Mouse (Mus musculus): Measurements from ENCODE around the gene Dnajc3.

The Dnajc3 gene

DNA sequence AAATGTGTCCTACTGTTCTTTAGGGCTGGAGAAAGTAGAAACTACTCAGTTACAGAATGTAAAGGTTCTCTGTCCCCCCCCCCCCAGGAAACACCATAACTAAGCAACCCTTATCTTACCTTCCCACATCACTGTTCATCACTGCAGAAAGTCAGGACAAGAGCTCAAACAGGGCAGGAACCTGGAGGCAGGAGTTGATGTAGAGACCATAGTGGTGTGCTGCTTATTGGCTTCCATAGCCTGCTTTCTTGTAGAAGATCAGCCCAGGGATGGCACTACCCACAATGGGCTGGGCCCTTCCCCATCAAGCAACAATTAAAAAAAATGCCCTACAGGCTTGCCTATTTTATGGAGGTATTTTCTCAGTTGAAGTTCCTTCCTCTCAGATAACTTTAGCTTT lies 45.6 kb downstream of the Dnajc3 start:
- no peak for DNase-seq (ENCODE audit: low spot score)

DNA sequence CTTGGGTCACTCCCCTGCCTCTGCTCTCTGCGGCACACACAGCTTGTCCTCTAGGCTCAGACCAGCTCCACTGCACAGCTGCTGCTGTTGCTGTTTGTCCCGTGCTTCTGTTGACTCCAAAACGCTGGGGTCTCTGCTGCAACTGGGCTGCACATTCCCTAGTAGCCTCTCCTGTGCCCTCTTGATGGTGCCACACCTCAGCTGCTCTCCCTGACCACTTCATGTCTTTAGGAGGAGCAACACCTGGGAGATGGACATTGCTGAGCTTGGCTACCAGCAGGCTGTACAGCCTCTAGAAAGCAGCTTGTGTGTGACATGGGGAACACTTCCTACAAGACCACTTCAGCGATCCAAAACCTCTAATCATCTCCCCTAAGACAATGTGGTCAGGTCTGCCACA lies 46.4 kb downstream of the Dnajc3 start:
- DNase-seq (ENCODE audit: low spot score), result no peak

DNA sequence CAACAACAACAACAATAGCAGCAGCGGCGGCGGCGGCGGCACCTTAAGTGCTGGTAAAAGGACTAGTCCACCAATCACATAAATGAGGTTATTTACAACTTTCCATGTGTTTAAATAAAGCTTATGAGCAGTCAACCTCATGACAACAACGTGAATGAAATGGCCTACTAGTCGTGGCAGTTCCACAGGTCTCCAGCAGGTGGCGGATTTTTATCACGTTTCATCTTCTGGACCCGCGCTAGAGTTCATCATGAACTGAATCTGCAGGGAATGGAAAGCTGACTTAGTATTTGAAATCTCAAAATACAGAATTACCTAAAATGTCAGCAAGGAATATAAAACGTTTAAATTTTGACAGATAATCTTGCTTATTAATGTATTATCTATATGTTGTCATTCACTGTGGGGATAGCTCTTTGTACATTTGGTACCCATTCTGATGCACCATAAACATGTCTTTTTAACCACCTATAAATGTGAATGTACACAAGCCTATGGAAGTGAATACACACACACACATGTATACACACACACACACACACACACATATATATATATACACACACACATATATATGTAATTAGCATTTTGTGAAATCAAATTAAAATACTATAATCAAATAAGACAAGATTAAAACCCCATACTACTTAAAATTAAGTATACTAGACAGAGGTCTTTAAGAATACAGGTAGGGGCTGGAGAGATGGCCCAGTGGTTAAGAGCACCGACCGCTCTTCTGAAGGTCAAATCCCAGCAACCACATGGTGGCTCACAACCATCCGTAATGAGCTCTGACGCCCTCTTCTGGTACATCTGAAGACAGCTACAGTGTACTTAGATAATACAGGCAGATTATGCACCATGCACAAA lies 49.1 kb downstream of the Dnajc3 start:
- peak; percentile 47 for DNase-seq (ENCODE audit: low spot score)

DNA sequence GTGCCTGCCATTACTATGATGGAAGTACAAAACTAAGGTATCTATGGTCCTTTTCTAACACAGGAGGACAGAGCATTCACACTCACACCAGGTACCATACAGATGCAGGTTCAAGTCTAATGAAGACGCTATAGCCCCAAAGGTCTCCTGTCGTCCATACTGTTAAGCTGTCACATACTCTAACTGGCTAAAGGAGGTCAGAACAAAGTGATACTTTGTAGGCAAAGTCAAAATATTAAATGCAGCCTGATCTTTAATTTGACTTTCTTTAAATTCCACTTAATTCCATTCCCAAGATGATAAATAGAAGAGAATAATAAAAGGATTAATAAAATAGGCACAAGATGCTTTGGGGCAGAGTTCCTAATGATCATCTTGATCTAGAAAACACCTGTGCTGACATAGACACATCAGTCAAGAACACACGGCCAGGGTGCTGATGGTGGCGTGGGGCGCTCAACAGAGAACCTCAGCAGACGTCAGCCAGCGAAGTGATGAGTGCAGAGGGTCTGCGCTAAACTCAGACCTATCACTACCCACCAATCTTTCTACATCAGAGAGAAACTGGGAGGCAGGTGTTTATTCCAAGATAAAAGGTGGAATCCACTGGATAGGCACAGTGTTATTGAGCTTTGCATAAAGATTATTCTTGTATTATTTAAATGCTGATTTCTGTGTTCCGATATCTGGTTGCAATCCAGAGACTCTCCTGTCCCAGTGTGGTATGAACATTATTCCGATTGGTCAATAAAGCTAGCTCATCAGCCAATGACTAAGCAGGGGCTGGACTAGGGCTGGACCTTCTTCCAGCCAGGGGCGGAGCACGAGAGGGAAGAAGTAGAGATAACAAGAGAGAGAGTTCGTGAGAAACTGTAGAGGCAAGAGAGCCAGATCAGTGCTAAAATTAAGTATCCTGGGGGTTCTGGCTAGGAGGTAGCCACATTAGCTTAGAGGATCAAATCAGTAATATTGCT lies 50.0 kb downstream of the Dnajc3 start:
- peak; percentile 41 for DNase-seq (ENCODE audit: low spot score)

DNA sequence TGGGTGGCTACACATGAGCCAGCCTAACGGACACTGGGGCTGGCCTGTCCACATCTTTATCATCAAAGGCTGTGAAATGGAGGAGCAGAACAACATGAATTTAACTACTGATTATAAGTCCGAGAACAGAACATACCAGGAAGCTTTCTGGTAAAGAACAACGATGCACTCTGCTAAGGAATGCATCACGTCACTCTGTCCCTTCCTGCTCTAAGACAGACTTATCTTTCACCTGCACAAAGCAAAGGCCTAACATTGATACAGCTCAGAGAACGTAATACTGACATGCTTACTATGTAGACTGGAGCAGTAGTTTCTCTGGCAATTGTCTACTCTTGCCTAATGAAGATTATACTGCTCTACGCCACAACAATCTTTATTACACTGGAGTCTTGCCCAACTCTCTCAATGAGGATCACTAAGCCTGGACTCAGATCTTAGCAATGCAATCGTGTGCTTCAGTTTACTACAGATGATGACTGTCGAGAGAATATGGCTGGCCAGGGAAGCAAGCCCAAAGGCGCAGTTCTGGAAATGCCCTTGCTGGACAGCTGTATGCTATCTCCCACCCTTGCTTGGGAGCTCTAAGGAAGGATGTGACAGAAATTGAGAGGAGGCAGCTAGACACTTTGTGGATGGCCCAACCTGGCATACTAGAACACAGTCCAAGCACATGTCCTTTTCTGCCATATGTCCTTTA lies 57.6 kb downstream of the Dnajc3 start:
- no peak for DNase-seq (ENCODE audit: low spot score)

DNA sequence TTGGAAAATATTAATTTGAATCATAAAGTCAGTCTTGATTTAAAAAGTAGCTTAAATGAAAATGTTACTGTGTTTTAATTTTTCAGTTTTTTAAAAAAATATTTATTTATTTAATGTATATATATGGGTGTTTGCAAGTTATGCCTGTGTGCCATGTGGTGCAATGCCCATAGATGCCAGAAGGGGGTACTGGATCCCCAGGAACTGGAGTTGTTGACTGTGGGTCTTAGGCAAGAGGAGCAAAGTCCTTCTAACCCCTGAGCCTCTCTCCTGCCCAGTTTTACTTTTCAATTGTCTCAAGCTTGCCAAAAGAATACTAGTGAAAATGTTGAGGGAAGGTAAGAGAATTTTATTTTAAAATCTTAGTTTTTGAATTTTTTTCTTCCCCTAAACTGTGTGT lies 65.5 kb downstream of the Dnajc3 start:
- no peak for DNase-seq (ENCODE audit: low spot score)

DNA sequence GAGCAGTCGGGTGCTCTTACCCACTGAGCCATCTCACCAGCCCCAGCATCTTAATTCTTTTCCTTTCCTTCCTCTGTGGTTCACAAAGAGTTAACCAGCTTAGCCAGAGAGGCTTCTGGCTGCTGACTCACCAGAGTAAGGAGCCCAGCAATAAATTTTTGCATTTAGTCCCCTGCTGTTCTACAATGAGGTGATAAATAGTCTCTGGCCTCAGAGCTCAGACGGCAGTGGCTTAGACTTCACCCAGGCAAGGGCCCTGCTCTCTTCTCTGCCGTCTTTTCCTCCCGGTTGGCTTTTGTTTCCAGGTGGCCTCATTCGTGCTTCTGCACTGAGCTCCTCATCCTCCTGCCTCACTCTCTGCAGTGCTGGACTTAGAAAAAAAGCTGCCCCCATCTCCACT lies 68.1 kb downstream of the Dnajc3 start:
- no peak for DNase-seq (ENCODE audit: low spot score)

DNA sequence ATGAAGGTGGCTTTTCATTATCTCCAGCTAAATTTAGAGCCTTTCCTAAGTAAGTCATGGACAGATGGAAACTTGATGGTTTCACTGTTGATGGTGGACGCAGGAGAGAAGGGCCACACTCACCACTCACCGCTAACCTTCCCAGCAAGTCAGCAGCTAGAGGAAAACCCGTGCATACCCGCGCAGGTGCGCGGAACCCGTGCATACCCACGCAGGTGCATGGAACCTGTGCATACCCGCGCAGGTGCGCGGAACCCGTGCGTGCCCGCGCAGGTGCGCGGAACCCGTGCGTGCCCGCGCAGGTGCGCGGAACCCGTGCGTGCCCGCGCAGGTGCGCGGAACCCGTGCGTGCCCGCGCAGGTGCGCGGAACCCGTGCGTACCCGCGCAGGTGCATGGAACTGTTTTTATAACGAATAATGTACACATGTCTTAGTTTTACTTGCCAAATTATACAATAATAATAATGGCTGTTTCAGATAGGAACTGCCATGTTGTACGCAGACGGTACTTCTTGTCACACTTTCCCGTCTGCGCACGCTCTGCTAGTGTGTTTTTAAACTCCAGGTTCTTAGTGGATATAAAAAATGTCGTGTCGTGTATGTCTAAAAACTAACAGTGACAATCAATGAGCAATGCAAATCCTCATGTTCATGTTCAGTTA lies 68.8 kb downstream of the Dnajc3 start:
- DNase-seq (ENCODE audit: low spot score), result no peak

DNA sequence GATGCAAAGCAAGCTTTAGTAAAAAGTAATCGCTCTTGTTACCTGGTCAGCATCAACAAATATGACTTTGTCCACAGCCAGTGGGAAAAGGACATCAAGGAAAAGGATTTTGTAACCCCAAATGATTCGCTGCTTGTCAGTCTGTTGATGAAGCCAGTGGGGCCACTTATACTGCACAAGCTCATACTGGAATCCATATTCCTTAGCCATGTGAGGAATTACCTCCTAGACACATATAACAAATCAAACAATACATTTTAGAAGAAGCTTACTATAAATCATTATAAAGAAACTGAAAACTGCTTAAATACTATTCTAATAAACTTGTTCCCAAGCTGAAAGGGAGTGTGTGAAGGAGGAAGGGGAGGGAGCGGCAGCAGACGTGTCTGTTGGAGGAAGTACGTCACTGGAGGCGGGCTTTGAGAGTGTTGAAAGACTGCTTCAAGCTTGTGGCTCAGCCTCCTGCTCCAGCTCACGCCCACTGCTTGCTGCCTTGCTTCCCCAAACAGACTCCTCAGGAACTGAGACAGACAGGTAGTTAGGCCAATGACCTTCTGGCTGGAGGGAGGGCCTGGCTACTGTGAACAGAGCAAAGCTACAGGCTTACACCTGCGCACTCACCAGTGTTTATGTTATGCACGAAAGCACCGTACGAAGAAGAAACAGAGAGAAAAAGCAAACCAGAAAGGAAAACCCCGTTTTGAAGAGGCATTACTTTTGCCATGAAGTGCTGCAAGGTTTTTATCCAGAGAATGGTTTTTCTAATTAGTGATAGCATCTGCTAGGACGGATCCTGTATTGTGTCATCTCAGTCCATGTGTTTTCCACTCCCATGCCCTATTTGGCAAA lies 69.6 kb downstream of the Dnajc3 start:
- peak; percentile 98 for DNase-seq (ENCODE audit: low spot score)

DNA sequence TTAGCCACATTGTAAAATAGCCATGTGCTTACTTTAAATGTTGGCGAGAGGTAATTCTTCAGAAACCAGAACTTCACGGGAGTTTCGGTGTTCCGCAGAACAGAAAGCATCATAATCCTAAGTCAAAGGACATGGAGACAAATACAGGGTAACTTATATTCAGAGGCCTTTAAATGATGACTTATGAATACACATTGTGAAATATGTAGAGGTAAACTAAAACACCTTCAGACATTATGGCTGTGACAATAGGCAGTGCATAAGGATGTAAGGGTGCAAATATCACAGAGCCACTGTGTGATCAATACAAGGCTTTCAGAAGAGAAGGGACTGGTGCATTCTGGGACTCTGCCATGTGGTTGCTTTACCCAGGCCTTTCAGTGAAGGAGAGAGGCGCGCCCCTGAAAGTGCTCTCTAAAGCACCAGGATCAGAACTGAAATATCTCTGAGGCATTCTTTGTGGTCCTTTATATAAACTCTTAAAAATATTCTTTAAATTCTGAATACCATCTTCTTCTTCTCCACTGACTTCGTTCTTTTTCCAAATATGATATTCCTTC lies 70.3 kb downstream of the Dnajc3 start:
- DNase-seq (ENCODE audit: low spot score), result no peak

DNA sequence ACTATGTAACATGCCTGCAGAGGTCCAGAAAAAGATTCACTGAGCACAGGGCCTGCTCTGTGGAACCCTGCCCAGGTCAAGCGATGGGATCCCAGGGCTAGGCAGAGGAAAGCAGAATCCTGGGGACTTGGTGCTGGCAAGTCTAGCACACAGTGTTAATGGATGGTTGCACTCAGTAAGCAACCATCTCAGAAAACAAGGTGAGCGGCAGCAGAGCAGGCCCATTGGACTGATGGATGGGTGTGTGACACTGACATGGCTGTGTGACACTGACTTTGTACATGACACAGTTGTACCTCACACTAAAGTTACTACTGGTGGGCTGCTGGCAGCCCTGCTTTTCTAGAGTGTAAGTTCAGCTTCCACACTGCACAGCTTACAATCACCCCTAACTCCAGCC lies 71.8 kb downstream of the Dnajc3 start:
- DNase-seq (ENCODE audit: low spot score), result no peak

DNA sequence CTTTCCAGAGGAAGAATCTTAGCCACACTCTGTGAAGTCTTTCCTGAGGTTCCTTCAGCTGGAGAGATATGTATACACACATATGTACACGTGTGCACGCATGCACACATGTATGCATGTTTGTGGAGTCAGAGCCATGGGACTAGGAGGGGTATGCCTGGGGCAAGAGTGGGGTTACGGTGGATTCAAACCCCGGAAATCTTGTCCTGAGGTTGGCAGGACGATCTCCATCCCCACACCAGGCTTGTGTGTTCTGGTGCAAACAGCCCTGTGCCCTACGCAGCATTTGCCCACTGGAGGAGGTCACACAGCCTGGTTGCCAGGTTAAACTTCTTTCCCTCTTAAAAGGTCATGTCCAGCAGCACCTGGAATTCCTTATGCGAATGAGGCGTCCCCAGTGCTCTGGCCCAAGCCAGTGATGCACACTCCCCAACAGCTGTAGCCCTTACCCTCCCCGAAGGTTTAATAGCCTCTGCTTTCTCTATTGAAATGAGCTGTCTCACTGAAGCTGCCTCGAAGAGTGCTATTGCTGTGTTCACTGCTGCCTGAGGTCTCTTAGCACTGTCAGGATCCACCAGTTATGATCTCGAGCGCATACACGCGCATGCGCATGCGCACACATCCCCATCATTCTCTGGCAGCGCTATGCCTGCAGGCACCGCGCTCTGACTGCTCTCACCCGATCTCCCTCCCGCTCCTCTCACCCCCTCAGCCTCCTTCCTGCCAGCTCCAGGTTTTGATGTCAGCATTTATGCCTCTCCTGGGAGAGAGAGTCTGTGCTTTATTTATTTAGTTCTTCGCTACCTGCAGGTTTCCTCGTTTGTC lies 75.0 kb downstream of the Dnajc3 start:
- DNase-seq (ENCODE audit: low spot score), result no peak

DNA sequence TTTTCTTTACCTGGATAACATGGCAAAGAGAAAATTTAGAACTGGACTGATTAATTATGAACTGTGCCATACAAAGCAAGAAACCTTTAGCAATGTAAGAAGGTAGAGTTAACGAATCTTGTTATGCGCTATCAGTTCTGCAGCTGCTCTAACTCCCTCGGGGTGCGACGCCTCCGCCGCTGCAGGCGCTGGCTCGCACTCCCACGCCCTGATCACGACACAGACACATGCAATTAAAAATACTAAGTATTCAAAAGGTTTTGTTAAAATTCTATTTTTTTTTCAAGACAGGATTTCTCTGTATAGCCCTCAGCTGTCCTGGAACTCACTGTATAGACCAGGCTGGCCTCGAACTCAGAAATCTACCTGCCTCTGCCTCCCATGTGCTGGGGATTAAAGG lies 75.8 kb downstream of the Dnajc3 start:
- no peak for DNase-seq (ENCODE audit: low spot score)

DNA sequence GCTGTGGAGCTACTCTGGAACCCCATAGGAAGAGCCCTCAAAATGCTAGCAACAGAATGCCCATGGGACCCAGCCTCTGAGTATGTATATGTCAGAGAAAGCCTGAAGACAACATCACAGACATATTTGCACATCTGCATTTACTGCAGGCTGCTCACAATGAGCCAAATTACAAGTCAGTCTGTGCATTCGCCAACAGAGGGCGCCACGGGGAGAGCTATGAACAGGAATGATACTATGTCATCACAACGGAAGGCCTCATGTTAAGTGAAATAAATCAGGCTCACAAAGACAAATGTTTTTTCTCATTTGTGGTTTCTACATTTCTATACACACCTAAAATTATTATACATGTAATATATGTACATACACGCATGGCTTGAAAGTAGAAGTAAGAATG lies 88.1 kb downstream of the Dnajc3 start:
- no peak for DNase-seq (ENCODE audit: low spot score)

DNA sequence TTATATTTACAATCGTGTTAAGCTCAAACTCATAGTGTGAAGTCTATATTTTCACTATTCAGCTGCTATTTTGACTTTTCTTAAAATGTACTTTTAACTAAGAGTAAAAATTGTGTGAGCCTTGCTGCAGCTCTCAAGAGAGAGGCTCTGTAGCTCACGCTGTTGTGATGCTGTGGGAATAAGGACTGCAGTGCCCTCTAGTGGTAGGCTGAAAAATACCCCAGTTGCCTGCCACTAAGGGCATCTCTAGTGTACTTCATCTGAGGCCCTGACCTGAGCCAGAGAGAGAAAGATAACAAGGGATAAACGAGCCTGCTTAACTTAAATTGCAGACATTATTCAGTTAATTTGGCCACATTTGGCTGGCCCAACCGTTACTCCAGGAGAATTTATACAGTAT lies 89.4 kb downstream of the Dnajc3 start:
- DNase-seq (ENCODE audit: low spot score), result no peak

DNA sequence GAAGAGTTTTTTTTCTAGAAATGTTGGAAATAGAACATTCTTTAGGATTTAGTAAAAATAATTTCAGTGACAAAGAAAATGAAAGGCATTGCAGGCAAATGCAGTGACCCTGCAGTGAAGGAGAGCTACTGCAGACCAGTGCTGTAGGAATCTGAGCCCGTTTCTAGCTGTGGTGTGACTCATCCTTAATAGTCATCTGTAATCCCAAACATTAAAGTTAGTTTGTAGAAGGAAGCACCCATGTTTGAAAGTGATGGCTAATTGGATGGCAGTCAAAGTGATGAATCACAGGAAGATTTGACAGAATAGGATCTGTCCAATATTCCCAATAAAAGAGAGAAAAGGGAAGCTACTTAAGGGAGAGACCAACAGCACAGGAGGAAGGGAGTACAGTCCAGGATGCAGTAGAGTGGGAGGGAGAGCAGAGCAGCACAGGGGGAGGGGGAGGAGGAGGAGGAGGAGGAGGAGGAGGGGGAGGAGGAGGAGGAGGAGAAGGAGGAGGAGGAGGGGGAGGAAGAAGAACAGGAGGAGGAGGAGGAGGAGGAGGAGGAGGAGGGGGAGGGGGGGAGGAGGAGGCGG lies 90.0 kb downstream of the Dnajc3 start:
- DNase-seq (ENCODE audit: low spot score), result no peak

Measured in yolk sac, embryonic 10.5 days (tissue).